Mouse (Mus musculus) megakaryocyte, adult 5-6 weeks (primary cell): ENCODE measurements at regions not wholly inside any gene's neighbourhood (a gene's known extent, or its start where the extent isn't known, plus 50 kb on each side); places are given as distances from the start of the nearest gene placed in this dataset.

Experiments used
- ATAC-seq: 2 replicates; pipeline ENCODE4 v1.8.0; 2016; ENCODE audit warnings: mild to moderate bottlenecking, inconsistent platforms; ENCODE audit not compliant: poor library complexity, severe bottlenecking

DNA sequence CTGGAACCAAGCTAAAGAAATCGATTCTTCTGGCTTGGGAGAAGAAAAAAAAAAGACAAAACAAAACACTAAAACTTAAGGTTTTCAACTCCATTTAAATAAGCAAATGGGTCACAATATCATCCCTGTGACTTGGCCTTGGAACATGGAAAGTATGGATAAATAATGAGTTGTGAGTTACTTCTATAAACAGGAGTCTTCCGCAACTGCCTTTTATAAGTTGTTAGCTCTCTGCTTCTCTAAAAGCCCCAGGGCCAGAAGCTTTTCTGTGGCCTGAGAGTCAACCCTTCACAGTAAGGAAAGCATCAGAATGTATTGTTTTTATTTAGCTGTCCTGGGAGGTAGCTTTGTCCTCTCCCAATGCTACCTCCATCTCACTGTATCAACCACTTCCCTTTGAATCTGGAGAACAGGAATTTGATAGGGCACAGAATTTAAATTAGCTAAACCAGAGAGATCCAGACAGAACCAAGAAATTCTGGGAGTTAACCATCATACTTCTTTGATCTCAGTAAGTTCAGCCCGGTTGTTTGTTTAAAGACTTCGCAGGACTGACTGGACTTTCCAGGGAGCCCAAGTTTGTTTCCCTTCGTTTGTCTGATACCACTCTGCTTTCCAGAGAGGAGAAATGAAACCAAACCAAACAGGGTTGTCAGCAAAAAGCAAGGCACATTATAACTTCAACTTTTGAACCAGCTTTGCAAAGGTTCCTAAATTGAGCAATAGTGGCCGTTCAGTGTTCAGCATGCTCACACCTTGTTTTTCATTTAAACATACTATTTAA is 178.7 kb upstream of the Gas1 start:
- no peak for ATAC-seq

- no peak for ATAC-seq
Observed at GRCm38 (mm10) chr13:60358408-60359060, 181.4 kb upstream of the Gas1 start.

GRCm38 (mm10) chr13:60364778-60365672 is 187.9 kb upstream of the Gas1 start:
- ATAC-seq: no peak

GRCm38 (mm10) chr13:60369216-60369615 is 192.1 kb upstream of the Gas1 start:
- ATAC-seq: no peak

DNA sequence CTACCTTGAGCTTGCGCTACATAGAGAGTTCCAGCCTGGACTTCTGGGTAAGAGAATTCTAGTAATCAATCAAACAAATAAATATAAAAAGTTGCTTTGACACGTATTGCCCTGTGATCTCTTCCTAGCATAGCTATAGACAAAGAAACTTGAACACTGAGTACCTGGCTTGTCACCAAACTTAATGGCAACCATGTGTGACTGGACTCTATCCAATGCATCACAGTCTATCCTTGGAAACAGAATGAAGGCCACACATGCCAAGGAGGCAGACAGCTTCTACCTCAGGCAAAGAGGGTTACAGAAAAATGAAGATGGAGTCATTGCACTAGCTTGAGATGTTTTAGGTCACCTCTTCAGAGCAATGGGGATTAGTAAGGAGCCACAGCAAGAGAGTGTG is 194.5 kb upstream of the Gas1 start:
- no peak for ATAC-seq

DNA sequence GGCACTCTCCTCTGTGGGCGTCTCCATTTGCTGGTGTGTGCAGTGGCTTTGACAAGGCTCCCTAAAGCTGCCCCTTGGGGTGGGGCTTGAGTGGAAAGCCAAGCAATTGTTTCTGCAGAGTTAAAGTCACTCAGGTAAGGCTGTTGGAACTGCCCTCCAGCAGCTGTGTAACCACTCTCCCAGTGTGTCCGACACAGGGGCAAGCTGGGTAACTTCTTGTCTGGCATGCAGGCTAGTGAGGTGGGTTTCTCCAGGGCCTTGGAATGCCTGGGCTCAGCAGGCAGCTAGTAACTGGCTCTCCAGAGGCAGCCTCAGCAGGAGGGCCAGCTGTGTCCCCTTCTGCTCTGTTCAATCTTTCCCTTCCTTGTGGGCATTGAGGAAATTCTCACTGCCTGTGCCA is 199.5 kb upstream of the Gas1 start:
- no peak for ATAC-seq

- ATAC-seq: no peak
Observed at GRCm38 (mm10) chr13:60382855-60383254, 205.7 kb upstream of the Gas1 start.

GRCm38 (mm10) chr13:60398836-60399235 is 202.9 kb upstream of the Dapk1 start:
- ATAC-seq: no peak

DNA sequence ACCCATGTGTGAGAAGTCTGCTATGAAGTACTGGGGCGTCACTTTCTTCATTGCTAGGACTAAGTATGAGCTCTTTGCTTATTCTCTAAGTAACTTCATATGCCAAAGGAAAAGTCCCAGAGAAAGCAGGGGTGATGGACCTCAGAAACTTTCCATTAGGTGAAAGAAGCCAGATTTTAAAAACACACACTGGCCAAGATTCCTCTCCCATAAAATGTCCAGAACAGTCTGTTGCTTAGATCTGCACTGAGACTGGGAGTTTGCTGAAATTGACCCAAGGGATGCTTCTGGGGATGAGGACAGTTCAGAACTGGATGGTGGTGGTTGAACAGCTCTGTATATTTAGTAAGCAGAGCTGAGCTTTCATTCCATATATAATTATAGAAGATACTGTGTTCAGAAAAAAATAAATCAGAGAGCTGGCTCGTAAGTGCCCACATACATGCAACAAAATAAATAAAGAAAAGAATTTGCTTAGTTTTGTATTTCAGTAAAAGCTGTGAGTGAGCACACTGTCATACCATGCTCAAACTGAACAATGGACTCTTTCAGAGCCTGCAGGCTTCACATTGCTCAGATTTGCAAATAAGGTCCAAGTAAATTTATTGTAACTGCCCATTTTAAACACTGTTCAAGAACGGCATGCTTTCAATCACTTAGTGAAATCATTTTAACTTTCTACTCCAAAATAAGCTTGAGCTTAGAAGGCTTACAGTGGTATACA is 200.8 kb upstream of the Dapk1 start:
- no peak for ATAC-seq

- ATAC-seq: no peak
Observed at GRCm38 (mm10) chr13:60403471-60403870, 198.3 kb upstream of the Dapk1 start.

DNA sequence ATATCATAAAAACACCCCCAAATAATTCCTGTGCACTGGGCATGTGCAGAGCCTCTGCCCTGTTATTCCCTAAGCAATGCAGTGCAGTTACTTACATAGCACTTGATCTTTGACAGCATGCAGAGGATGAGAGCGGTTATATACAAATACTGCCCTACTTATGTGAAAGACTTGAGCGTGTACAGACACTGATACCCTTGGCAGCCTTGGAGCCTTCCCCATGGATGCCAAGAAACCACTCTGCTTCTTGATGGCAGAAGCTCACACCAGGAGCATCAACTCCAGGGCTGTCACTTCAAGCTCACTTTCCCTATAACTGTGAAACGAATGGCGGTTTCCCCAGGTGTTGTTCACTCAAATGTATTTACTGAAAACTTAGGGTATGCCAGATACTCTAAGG is 194.4 kb upstream of the Dapk1 start:
- ATAC-seq: no peak

GRCm38 (mm10) chr13:60409706-60410502 is 191.8 kb upstream of the Dapk1 start:
- ATAC-seq: no peak

DNA sequence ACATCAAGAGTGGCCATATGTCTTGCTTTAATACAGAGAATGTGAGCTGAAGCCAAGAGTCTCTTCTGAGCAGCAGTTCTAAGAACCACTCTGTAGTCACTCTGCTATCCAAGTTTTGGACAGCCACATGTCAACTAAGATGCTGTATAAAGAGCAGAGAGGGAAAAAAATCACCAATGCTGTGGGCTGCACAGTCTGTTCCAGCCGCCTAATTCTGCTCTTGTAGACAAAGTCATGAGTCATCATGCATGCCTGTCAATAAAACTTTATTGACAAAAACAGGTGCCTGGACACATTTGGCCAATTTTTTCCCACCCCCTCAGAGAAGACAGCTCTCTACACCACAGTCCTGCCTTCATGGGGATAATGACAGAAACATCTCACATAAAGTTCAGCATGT is 185.7 kb upstream of the Dapk1 start:
- ATAC-seq: no peak

DNA sequence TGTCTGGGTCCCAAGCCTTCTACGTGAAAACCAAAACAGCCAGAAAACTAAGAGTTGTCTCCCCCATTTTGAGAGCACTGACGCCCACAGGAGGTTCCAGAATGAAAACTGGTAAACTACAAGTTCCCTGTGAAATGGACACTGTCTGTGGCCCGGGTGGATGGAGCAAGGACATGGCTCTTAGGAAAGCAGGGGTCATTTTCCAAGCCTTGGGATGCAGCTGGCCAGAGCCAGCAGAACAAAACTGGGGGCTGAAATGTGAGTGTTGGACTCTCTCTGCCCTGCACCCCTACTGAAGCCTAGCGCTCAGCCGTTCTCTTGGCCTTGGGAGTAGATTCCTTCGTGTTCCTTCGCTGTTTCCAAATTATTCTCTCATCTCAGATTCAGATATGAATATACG is 184.7 kb upstream of the Dapk1 start:
- no peak for ATAC-seq

DNA sequence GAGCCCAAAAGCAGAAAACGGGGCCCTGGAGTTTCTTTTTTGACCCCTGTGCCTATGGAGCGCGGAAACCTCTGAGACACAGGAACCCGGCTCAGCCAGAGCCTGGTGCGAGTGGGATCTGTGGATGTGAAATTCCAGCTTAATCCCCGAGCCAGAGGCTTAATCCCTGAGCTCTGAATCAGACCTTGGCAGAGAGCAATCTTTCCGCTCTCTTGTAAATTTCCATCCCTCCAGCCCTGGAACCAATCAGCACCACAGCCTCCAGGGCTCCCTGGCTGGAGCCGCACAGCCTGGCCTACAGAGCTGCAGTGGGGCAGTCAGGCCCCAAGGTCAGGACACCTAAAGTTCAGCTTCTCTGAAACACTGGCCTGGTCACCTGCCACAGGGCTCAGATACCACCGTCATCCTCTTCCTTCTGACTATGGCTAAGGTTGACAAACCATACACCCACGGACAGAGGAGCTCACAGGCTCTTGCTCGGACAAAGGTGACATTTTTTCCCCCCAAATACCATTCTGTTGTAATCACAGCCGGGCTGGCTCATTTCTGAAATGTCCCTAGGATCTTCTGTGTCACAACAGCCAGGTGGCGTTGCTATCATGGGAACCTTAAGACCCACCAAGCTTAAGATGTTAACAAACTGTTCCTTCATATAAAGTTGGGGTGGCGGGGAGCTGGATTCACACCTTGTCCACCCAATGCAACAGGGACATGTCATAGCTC is 184.2 kb upstream of the Dapk1 start:
- no peak for ATAC-seq

DNA sequence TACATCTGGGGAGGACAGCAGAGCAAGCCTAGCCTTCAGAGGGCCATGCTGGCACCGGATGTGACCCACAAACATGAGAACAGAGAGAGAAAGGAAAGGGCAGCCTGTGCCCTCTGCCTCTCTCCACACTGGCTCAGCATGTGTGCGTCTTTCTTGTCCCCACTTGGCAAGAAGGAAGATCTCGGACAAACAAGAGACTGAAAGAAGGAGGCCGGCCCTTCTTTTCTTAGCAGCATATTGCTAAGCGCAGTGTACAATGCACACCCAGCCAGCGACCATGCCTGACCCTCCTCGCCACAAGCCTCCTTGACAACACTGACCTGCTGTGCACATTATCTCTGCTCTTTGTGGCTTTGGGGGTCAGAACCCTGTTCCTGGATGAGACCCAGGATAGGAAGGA is 181.4 kb upstream of the Dapk1 start:
- ATAC-seq: no peak

- ATAC-seq: no peak
Observed at GRCm38 (mm10) chr13:60420842-60421696, 180.7 kb upstream of the Dapk1 start.

DNA sequence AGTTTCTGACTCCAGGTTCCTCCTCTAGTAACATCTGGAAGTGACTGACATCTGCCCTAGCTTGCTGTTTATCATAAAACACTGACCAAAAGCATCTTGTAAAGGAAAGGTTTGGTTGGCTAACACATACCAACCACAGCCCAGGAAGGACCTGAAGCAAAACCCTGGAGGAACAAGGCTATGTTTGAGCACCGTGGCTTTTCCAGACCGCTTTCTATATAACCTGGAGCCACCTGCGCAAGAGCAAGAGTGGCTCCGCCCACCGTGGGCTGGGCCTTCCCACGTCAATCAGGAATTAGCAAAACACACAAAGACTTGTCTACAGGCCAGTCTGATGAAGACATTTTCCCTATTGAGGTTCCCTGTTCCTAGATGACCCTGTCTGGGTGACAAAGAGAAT is 177.5 kb upstream of the Dapk1 start:
- no peak for ATAC-seq

- no peak for ATAC-seq
Observed at GRCm38 (mm10) chr13:60425140-60425539, 176.6 kb upstream of the Dapk1 start.
